Mouse (Mus musculus): ENCODE measurements around the gene Tmem185a. TPM values are rescaled to one million over a fixed set of nuclear protein-coding genes. Genes with fewer than 3 reads are reported as not detected.

The Tmem185a gene
- polyA plus RNA-seq (2012; rRNA removed), result 8.1 and 9.1 TPM in 2 replicates

DNA sequence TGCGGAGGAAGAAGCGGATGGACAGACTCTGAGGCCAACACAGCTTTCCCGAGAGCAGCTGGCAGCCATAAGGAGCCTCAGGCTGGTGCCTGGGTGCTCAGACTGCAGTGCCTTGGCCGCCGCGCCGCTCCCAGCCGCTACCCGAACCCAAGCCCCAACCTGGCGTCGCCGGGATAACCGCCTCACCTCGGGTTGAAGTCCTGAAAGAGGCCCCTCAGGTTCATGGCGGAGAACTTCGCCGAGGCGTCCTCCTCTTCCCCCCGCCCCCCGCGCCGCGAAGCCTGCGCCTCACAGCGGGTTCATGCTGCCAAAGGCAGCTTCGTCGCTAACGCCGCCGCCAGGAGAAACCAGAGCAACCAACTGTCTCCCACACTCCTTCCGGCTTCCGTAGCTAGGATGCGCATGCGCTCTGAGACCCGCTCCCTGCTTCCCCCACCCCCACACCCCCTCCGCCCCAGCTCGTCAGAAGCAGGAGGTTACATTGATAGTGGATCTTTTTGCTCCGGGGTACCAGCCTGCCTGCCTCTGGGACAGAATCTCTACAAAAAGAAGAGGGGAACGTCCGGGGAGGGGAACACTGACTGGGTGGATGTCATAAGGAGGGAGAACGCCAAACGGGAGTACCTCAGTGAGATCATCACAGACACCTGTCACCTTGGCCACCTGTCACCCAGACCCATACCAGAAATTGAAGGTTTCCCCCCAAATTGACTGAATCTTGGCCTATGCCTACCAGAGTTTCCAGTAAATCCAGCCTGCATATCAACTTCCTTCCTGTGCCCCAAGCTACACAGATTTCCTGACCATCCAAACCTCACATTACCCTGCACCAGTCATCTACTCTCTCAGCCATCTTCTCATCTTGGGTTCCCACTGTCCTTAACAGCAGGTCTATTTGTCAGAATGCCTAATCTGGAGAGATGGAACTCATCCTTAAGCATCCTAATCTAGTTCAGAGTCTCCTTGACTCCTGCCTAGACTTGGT is at the start of gene Tmem185a:
Tmem185a (minus strand) TSS at position 389 of the 985 bp plus-strand sequence.

Other genes with a start within 250 kb of the Tmem185a start
- gene Ids, start 112.1 kb downstream of the Tmem185a start, polyA plus RNA-seq (2012; rRNA removed), result 1.6 and 1.9 TPM in 2 replicates
- gene 1110012L19Rik, start 91.3 kb downstream of the Tmem185a start, polyA plus RNA-seq (2012; rRNA removed), result 6.7 and 7.1 TPM in 2 replicates

All from liver, embryonic 14 days (tissue).